22 mouse cellular contexts compared by ENCODE assay signal in the genomic region with DNA sequence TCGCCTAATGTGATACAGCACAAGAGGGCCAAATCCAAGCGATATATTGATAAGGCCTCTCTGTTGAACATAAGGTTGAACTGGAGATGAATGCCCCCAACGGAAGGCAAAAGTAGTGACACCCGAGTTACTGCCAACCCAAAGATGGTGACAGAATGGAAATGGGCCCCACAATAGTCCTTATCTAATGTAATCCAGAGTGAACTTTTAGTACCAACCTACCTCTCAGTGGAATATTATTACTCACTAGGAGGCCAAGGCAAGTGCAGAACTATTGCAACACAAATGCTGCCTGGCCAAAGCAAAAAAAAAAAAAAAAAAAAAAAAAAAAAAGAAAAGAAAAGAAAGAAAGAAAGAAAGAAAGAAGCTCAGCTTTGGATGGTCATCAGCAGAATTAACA. TPM values are rescaled to one million over a fixed set of nuclear protein-coding genes. Genes with fewer than 3 reads are reported as not detected.
DNase-seq lines count a peak whose midpoint lies in the region; ATAC-seq and TF ChIP-seq lines count a peak whose summit lies in the region.
"Had no signal": no experiment of that assay in that cellular context is flagged by ENCODE, and none has a peak within 500 bp of the region (broad histone marks: within the 10 kb centered on the region; RNA-seq: fewer than 3 reads in every experiment).

No protein-coding gene starts in this region.

- peak overlapping the region; percentile 100 for H3K27ac ChIP-seq in gastrocnemius, adult 2 months
- 0 out of 2 replicates have a peak overlapping the region, but pooled peaks have one; percentile 19 for H3K27ac ChIP-seq in kidney, adult 2 months (ENCODE audit: insufficient read depth, low read depth, low read length)
- no peak overlapping the region for H3K27ac ChIP-seq in kidney, embryonic 15.5 days
- H3K27ac ChIP-seq in CH12.LX (ENCODE audit: insufficient read depth, low read depth): no peak overlapping the region
- 0 out of 2 replicates have a peak overlapping the region, but pooled peaks have one; percentile 65 for H3K27ac ChIP-seq in intestine, postnatal 0 days (ENCODE audit: low read depth, low read length)
- no peak overlapping the region for H3K27ac ChIP-seq in neural tube, embryonic 15.5 days (replicated peaks)
- H3K27ac ChIP-seq: embryonic facial prominence, embryonic 15.5 days; forebrain, embryonic 10.5 days; forebrain, embryonic 15.5 days; hindbrain, embryonic 12.5 days; hindbrain, postnatal 0 days had no signal

- no peaks in the 10 kb centered on the region for H3K36me3 ChIP-seq in kidney, adult 2 months (ENCODE audit: control insufficient read depth, insufficient read depth, low read length)
- H3K36me3 ChIP-seq in kidney, embryonic 15.5 days: no peaks in the 10 kb centered on the region
- H3K36me3 ChIP-seq in CH12.LX (replicated peaks in 1 of 2; ENCODE audit: control insufficient read depth in 1 of 2, insufficient read depth in 1 of 2, low read length in 1 of 2): peaks cover 0 to 6% of the 10 kb centered on the region in 2 experiments
- H3K36me3 ChIP-seq in intestine, postnatal 0 days (ENCODE audit: control insufficient read depth, insufficient read depth): no peaks in the 10 kb centered on the region
- no peaks in the 10 kb centered on the region for H3K36me3 ChIP-seq in neural tube, embryonic 15.5 days
- H3K36me3 ChIP-seq: embryonic facial prominence, embryonic 15.5 days; forebrain, embryonic 10.5 days; forebrain, embryonic 15.5 days; heart, embryonic 12.5 days; hindbrain, embryonic 12.5 days had no signal

- H3K79me2 ChIP-seq in CH12.LX (replicated peaks; ENCODE audit: control insufficient read depth, extremely low read depth, insufficient read depth, poor library complexity, severe bottlenecking): no peaks in the 10 kb centered on the region; the same call in 1 of the 2 replicates

- no peak for DNase-seq in gastrocnemius, adult 2 months
- DNase-seq in gastrocnemius, postnatal 14 days: no peak
- no peak for DNase-seq in kidney, adult 2 months
- DNase-seq in CH12.LX (ENCODE audit: extremely low read depth): no peak
- no peak for DNase-seq in lung, postnatal 25 days (ENCODE audit: low spot score)
- DNase-seq: adrenal gland, postnatal 36 days; cerebellum, adult 11 months; cerebellum, adult 8-10 months; cerebellum, postnatal 14 days; embryo, embryonic 11 days; gastrocnemius, postnatal 10 days had no signal

- TF ChIP-seq RAD21 in CH12.LX (IDR thresholded peaks at IDR 0.05; ENCODE audit: low read depth, low read length): no peak

- no peaks in the 10 kb centered on the region for H3K27me3 ChIP-seq in kidney, adult 2 months (replicated peaks; ENCODE audit: control insufficient read depth, insufficient read depth, low read length)
- H3K27me3 ChIP-seq in kidney, embryonic 15.5 days: no peaks in the 10 kb centered on the region
- no peaks in the 10 kb centered on the region for H3K27me3 ChIP-seq in CH12.LX (replicated peaks)
- no peaks in the 10 kb centered on the region for H3K27me3 ChIP-seq in intestine, postnatal 0 days (replicated peaks; ENCODE audit: control insufficient read depth, insufficient read depth, low read length)
- H3K27me3 ChIP-seq in neural tube, embryonic 15.5 days (replicated peaks): no peaks in the 10 kb centered on the region
- H3K27me3 ChIP-seq: embryonic facial prominence, embryonic 15.5 days; forebrain, embryonic 15.5 days; heart, embryonic 12.5 days; hindbrain, embryonic 12.5 days had no signal

- no peak overlapping the region for H3K9ac ChIP-seq in kidney, embryonic 15.5 days
- H3K9ac ChIP-seq in CH12.LX (ENCODE audit: insufficient read depth, low read depth): no peak overlapping the region
- no peak overlapping the region for H3K9ac ChIP-seq in intestine, postnatal 0 days (ENCODE audit: low read depth, low read length)
- H3K9ac ChIP-seq in neural tube, embryonic 15.5 days (replicated peaks): no peak overlapping the region
- H3K9ac ChIP-seq: embryonic facial prominence, embryonic 15.5 days; forebrain, embryonic 15.5 days; heart, embryonic 12.5 days; hindbrain, embryonic 12.5 days had no signal

- no peak for ATAC-seq in kidney, embryonic 15.5 days (replicated peaks; ENCODE audit: low FRiP score)
- peak; percentile 50 for ATAC-seq in intestine, postnatal 0 days
- no peak for ATAC-seq in neural tube, embryonic 15.5 days (ENCODE audit: low FRiP score)
- ATAC-seq: forebrain, embryonic 15.5 days; hindbrain, postnatal 0 days had no signal

- no peak for TF ChIP-seq POLR2A in kidney, adult 2 months (IDR thresholded peaks at IDR 0.05; ENCODE audit: low read depth, low read length)
- TF ChIP-seq POLR2A in CH12.LX (IDR thresholded peaks at IDR 0.05; ENCODE audit: low read depth, low read length): no peak

- no peak overlapping the region for H3K4me2 ChIP-seq in kidney, embryonic 15.5 days
- H3K4me2 ChIP-seq in CH12.LX (ENCODE audit: insufficient read depth, low read depth, poor library complexity, severe bottlenecking): no peak overlapping the region
- H3K4me2 ChIP-seq in intestine, postnatal 0 days (replicated peaks; ENCODE audit: low read depth): peak overlapping the region; percentile 87
- H3K4me2 ChIP-seq in neural tube, embryonic 15.5 days: no peak overlapping the region
- H3K4me2 ChIP-seq: embryonic facial prominence, embryonic 15.5 days; forebrain, embryonic 15.5 days; heart, embryonic 12.5 days; hindbrain, embryonic 12.5 days had no signal

- H3K4me3 ChIP-seq in gastrocnemius, adult 2 months: peak overlapping the region; percentile 93; the same call in 1 of the 2 replicates
- H3K4me3 ChIP-seq in kidney, adult 2 months (ENCODE audit: insufficient read depth, low read depth, low read length): no peak overlapping the region
- no peak overlapping the region for H3K4me3 ChIP-seq in kidney, embryonic 15.5 days (replicated peaks)
- no peak overlapping the region for H3K4me3 ChIP-seq in CH12.LX (replicated peaks in 1 of 3; ENCODE audit: low read depth in 2 of 3, low read length in 2 of 3, poor library complexity in 1 of 3)
- H3K4me3 ChIP-seq in intestine, postnatal 0 days (ENCODE audit: low read depth, low read length): no peak overlapping the region
- no peak overlapping the region for H3K4me3 ChIP-seq in neural tube, embryonic 15.5 days (replicated peaks)
- H3K4me3 ChIP-seq: embryonic facial prominence, embryonic 15.5 days; erythroblast, embryonic 14.5 days; forebrain, embryonic 10.5 days; forebrain, embryonic 15.5 days; heart, embryonic 12.5 days; hindbrain, embryonic 12.5 days had no signal

- in situ Hi-C loops in CH12.LX (cut with MboI; ENCODE audit: low pct_ligation_motif_present, low pct_unique_long_range_greater_than_20kb, low sequenced_read_pairs): no loop called here

- H3K4me1 ChIP-seq in kidney, adult 2 months (ENCODE audit: control insufficient read depth, insufficient read depth, low read length): peaks cover 10% of the 10 kb centered on the region; the same call in 1 of the 2 replicates
- H3K4me1 ChIP-seq in kidney, embryonic 15.5 days: peaks cover 26% of the 10 kb centered on the region
- peaks cover 0 to 15% of the 10 kb centered on the region in 2 experiments; a peak in 2 of 4 replicates for H3K4me1 ChIP-seq in CH12.LX (ENCODE audit: control insufficient read depth in 1 of 2, insufficient read depth in 2 of 2)
- H3K4me1 ChIP-seq in intestine, postnatal 0 days (replicated peaks; ENCODE audit: control insufficient read depth, insufficient read depth, low read length): 0 out of 2 replicates have a peak, but pooled peaks cover 7% of the 10 kb centered on the region
- H3K4me1 ChIP-seq in neural tube, embryonic 15.5 days: peaks cover 44% of the 10 kb centered on the region

- TF ChIP-seq CTCF in gastrocnemius, adult 2 months (IDR thresholded peaks at IDR 0.05): no peak
- no peak for TF ChIP-seq CTCF in kidney, adult 2 months (conservative IDR thresholded peaks at IDR 0.05; ENCODE audit: insufficient read depth, insufficient read length, low read depth, low read length)
- TF ChIP-seq CTCF in CH12.LX (conservative IDR thresholded peaks at IDR 0.05 in 1 of 2, IDR thresholded peaks at IDR 0.05 in 1 of 2; ENCODE audit: low read depth in 2 of 2, low read length in 2 of 2): no peak
- no peak for TF ChIP-seq CTCF in intestine, postnatal 0 days (IDR thresholded peaks at IDR 0.05; ENCODE audit: low read depth)

- 93% methylated on average over 4 of the region's 4 CpGs for WGBS in kidney, adult 2 months
- WGBS in kidney, embryonic 15.5 days: 94% methylated on average over 4 of the region's 4 CpGs
- 56% methylated on average over 4 of the region's 4 CpGs for WGBS in intestine, postnatal 0 days
- WGBS in neural tube, embryonic 15.5 days: 97% methylated on average over 4 of the region's 4 CpGs

- intact Hi-C loops in gastrocnemius, adult 2 months (cut with DNase I): loop anchor here (5.0 kb wide), 1 partner anchor 210 kb away; the partner anchor contains the start of gene Tmem159
- intact Hi-C loops in gastrocnemius, postnatal 14 days (cut with DNase I; ENCODE audit: low total_unique reads): no loop called here

- no peaks in the 10 kb centered on the region for H3K9me3 ChIP-seq in kidney, embryonic 15.5 days (replicated peaks)
- no peaks in the 10 kb centered on the region for H3K9me3 ChIP-seq in CH12.LX (replicated peaks; ENCODE audit: low read length)
- H3K9me3 ChIP-seq in intestine, postnatal 0 days (ENCODE audit: control insufficient read depth): no peaks in the 10 kb centered on the region
- no peaks in the 10 kb centered on the region for H3K9me3 ChIP-seq in neural tube, embryonic 15.5 days (replicated peaks)
- H3K9me3 ChIP-seq: embryonic facial prominence, embryonic 15.5 days; forebrain, embryonic 10.5 days; forebrain, embryonic 15.5 days; G1E; heart, embryonic 12.5 days; hindbrain, embryonic 12.5 days had no signal

- dilution Hi-C loops in CH12.LX (cut with MboI; ENCODE audit: extremely low pct_ligation_motif_present, extremely low pct_unique_long_range_greater_than_20kb, low sequenced_read_pairs): no loop called here

- no peak for TF ChIP-seq EP300 in CH12.LX (IDR thresholded peaks at IDR 0.05; ENCODE audit: low read length)

RNA-seq across cellular contexts. Expression of gene Lyrm1, which starts 2.9 kb away (rescaled TPM):
- total RNA-seq in gastrocnemius, adult 2 months (2021): 10 to 100 TPM; 11.8 to 12.8 TPM
- total RNA-seq in gastrocnemius, postnatal 14 days (2021): 10 to 100 TPM; 10.4 to 11.1 TPM
- polyA plus RNA-seq in kidney, adult 2 months (2012; rRNA removed): 4.7 and 6.7 TPM in 2 replicates
- polyA plus RNA-seq in kidney, embryonic 15.5 days (2015; fragmentation: Nextera tagmentation; extraction: Ambion mirVana): 6.9 and 8.1 TPM in 2 replicates
- total RNA-seq in CH12.LX (2012; rRNA removed) (4.6 and 5.5 TPM in 2 replicates), CH12.LX (2014; rRNA removed) (10.3 and 10.9 TPM in 2 replicates)
- 3.7 and 7.9 TPM in 2 replicates for polyA plus RNA-seq in CH12.LX (2012; ENCODE audit: insufficient read length, low read depth)
- polyA plus RNA-seq in intestine, postnatal 0 days (2015; fragmentation: Nextera tagmentation; extraction: Ambion mirVana): 11.8 and 12.5 TPM in 2 replicates
- polyA plus RNA-seq in neural tube, embryonic 15.5 days (2015; fragmentation: Nextera tagmentation; extraction: Ambion mirVana): 16.7 and 17.9 TPM in 2 replicates

RNA-seq across cellular contexts. Expression of gene Dcun1d3, which starts 3.4 kb away (rescaled TPM):
- 10 to 100 TPM; 16.8 to 25.3 TPM for total RNA-seq in gastrocnemius, adult 2 months (2021)
- 10 to 100 TPM; 13.9 to 14.1 TPM for total RNA-seq in gastrocnemius, postnatal 14 days (2021)
- polyA plus RNA-seq in kidney, adult 2 months (2012; rRNA removed): 7.6 and 8.6 TPM in 2 replicates
- polyA plus RNA-seq in kidney, embryonic 15.5 days (2015; fragmentation: Nextera tagmentation; extraction: Ambion mirVana): 9.9 and 10.5 TPM in 2 replicates
- total RNA-seq in CH12.LX (2012; rRNA removed) (2.6 and 4.2 TPM in 2 replicates), CH12.LX (2014; rRNA removed) (5.2 and 5.9 TPM in 2 replicates)
- polyA plus RNA-seq in CH12.LX (2012; ENCODE audit: insufficient read length, low read depth): 2.4 and 3.2 TPM in 2 replicates
- polyA plus RNA-seq in intestine, postnatal 0 days (2015; fragmentation: Nextera tagmentation; extraction: Ambion mirVana): 11.9 and 15.8 TPM in 2 replicates
- polyA plus RNA-seq in neural tube, embryonic 15.5 days (2015; fragmentation: Nextera tagmentation; extraction: Ambion mirVana): 15.8 and 18.1 TPM in 2 replicates

Comparison
In these comparisons a context has a peak if more than half of its experiments do, and no peak if none do; other contexts are left out.
1. H3K27ac ChIP-seq: peak in gastrocnemius, adult 2 months (single experiment), kidney, adult 2 months (single experiment) and intestine, postnatal 0 days (single experiment); none in kidney, embryonic 15.5 days (single experiment), CH12.LX (single experiment) and neural tube, embryonic 15.5 days (single experiment).